Mouse (Mus musculus) hematopoietic stem cell, adult 5-6 weeks (primary cell): Measurements from ENCODE around the gene Incenp. TPM values are rescaled to one million over a fixed set of nuclear protein-coding genes. Genes with fewer than 3 reads are reported as not detected.
"Not testable (repeated sequence)": the region's sequence is repeated elsewhere in the genome, so short reads cannot be mapped to it uniquely, and the experiment has no call there.

Source experiments
- ATAC-seq, 2 experiments: fragments of 125-278 bp in 1 of 2; replicated peaks in 1 of 2; 2 replicates each; pipeline ENCODE4 v1.8.0; 2016 to 2017; ENCODE audit warnings: inconsistent platforms in 2 of 2, mild to moderate bottlenecking in 2 of 2, moderate number of reproducible peaks in 2 of 2, low read depth in 1 of 2, moderate TSS enrichment in 1 of 2; ENCODE audit not compliant: low FRiP score in 2 of 2, poor library complexity in 2 of 2, severe bottlenecking in 2 of 2, insufficient read depth in 1 of 2, low TSS enrichment in 1 of 2
- total RNA-seq: library from RNA; stranded (forward); fragments of 172-1452, 232-1000 nt; gene quantifications from 2 replicates; pipeline ENCODE4 v1.2.3, GENCODE M21; 2017

Incenp gene
- total RNA-seq, 1 experiment from 2014 or later: 76.6 TPM

- ATAC-seq: no peak
Observed at GRCm38 (mm10) chr19:9923048-9923447, 23.7 kb upstream of the Incenp start.

DNA sequence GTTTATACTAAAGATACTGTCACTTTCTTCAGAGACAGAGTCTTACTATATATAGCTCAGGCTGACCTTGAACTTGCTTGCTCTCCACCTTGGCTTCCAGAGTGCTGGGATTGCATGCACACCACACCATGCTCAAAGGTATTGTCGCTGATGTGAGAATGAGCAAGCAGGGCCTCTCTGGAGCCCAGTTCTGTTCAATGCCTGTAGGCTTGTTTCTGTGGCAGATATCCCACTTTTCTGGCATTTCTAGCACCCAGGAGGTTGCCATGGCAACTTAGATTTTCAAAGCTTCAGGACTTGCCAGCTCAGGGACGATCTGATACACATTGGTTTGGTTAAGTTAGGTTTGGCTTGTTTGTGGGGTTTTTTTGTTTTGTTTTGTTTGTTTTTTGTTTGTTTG, 22.9 kb upstream of the Incenp start:
- ATAC-seq: no peak

DNA sequence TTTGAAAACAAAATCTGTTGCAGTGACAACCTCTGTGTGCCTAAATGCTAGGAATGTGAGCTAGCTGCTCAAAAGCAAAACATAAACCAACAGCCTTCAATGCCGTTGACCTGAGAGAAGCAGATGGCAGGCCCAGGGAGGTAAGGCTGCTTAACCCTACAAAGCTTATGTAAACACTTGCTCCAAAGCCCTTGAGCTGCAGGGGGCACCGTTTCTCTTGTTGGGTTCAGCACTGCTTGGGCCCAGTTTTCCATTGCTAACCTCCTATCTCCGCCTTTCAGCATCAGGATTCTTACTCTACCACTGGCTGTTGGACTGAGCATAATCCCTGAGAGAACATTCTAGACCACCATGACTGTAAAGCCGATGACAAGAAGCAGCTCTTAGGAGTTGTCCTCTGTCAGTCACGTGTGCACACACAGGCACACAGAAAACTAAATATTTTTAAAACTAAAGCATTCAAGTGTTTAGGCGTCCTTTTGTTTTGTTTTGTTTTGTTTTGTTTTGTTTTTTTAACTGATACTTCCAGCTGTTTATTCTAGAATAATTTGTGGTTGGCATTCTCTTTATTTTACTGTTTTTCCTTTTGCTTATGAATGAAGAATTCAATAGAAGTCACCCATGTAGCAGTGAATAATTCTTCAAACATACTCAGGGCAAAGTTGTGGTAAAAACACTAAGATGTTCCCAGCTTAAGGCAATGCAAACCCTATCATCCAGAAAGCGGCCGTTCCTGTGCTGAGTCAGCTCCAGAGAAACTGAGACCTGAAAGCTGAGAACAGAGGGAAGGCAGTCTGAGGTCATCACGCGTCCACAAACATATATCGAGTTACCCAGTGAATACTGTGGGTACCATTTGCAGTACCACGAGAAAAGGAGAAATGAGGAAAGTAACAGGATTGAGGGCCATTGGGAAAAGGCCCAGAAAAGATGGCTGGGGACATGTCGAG, 21.8 kb upstream of the Incenp start:
- ATAC-seq: 0 out of 4 replicates have a peak, but pooled peaks have one; percentile 46 to 53

GRCm38 (mm10) chr19:9918176-9918861, 19.0 kb upstream of the Incenp start:
- no peak for ATAC-seq

DNA sequence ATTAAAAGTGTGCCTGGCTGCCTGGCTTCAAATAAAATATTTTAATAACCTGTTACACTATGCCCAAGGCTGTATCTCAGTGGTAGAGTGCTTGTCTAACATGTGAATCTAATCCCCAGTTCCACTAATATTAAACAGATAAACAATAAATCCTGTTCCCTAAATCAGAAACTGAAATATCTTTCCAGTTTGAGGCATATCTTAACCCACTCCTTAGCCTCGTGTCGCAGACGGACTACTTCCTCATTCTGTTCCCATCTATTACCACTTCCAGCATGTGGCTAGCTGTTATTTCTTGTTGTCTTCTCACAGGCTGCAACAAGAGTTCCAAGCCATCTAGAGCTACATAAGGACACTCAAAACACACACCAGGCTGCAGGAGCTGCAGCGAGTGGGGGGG, 18.4 kb upstream of the Incenp start:
- peak; percentile 44 to 78 for ATAC-seq

DNA sequence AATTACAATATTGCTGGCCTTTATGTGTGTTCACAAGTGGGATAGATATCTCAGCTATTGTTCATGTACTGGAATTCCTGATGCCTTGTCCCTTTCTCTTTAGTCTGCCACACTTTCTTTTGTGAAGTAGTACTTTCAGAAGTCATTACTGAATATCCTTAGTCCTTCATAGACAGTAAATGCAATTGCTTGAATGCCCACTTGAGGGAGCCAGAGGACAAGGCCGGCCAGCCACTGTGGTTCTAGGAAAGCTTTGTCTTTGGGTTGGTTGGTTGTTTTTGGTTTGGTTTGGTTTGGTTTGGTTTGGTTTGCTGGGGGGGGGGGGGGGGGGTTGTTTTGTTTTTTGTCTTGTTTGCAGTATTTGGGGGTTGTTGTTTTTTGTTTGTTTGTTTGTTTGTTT, 16.6 kb upstream of the Incenp start:
- ATAC-seq: peak; percentile 46 to 63; a peak in 1 of 4 replicates

DNA sequence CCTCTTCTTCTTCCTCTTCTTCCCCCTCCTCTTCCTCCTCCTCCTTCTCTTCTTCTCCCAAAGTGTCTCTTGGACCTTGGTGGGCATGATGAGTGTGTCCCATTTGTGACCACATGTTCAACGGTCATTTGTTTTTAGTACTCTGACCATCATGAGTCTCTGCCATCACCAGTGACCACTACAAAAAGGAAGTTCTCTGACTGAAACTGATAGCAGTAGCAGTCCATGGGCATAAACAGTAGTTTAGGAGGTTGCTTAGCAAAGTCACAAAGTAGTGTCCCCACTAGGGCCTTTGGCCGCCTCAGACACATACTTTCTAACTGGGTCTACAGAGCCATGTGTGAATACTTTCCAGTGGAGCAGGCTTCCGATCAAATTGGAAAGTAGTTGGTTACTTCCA, 15.0 kb upstream of the Incenp start:
- ATAC-seq: no peak

DNA sequence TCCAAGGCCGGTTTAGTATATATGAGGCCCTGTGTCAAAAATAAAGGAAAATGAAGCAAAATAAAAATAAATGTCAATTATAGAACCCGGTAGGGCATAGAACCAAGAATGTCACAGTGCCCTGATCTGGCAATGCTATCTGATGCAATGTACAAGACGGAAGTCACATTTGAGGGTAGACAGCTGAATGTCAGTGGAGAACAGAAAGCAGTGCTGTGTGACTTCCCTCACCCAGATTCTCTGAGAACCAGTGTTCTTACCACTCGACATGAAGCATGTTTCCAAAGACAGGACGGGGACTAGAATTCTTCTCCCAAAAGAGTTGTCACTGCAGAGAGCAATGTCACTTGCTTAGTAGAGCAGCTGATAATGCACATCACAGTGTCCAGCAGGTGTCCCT, 14.4 kb upstream of the Incenp start:
- ATAC-seq: no peak

- ATAC-seq: peak; percentile 17 to 59; a peak in 3 of 4 replicates
Observed at GRCm38 (mm10) chr19:9911314-9911754, 12.0 kb upstream of the Incenp start.

- no peak for ATAC-seq
Observed at GRCm38 (mm10) chr19:9909351-9909750, 10.0 kb upstream of the Incenp start.

DNA sequence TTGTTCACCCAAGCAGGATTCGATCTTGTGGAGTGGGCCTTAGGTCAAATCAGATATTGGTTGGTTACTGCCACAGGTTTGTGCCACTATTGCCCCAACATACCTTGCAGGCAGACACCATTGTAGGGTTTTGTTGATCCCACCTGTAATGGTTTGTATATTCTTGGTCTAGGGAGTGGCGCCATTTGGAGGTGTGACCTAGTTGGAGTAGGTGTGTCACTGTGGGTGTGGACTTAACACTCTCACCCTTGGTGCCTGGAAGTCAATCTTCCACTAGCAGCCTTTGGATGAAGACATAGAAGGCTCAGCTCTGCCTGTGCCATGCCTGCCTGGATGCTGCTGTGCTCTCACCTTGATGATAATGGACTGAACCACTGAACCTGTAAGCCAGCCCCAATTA, 1.3 kb upstream of the Incenp start:
- not testable (repeated sequence) for ATAC-seq

DNA sequence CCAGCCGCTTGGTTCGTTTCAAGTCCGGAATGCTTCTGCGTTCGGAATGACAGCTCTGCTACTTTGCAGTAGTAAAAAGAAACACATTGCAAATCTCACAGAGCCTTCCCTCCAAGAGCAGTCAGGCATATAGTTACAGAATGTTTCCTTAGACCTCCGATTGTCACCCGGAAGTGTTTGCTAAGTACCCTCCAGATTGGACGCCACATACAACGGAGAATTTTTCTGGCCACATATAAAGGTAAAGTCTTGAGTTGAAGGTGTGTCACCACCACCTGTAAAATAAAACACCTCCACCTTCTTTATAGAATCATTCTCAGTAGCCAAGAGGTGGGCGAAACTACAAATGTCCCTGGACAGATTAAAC, 412 bp upstream of the Incenp start:
- peak in 1 of 2 experiments; percentile 32; a peak in 2 of 4 replicates for ATAC-seq

GRCm38 (mm10) chr19:9898339-9899066, 848 bp downstream of the Incenp start:
- peak; percentile 17 to 33; a peak in 1 of 4 replicates for ATAC-seq

DNA sequence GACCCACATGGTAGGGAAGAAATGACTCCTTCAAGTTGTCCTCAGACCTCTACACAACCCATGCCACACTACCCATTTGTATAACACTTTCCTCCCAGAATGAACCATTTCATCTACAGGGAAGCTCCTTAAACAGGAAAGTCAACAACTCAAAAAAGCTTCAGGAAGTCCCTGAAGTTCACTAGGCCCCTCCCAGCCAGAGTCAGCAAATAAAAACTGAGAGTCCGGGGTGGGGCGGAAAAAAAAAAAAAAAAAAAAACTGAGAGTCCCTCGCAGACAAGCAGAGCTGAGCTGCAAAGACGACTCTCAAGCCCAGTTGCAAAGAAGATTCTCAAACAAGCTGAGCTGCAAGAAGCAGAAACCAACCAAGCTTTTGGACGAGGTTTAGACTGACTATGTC, 3.3 kb downstream of the Incenp start:
- ATAC-seq: no peak

- no peak for ATAC-seq
Observed at GRCm38 (mm10) chr19:9886771-9887170, 12.6 kb downstream of the Incenp start.

- ATAC-seq: no peak
Observed at GRCm38 (mm10) chr19:9886348-9886747, 13.0 kb downstream of the Incenp start.

GRCm38 (mm10) chr19:9878186-9878835, 21.0 kb downstream of the Incenp start:
- ATAC-seq: no peak
